Mouse (Mus musculus) hematopoietic stem cell, adult 5-6 weeks (primary cell): ENCODE measurements around the gene Gm10392. TPM values are rescaled to one million over a fixed set of nuclear protein-coding genes. Genes with fewer than 3 reads are reported as not detected.

Source experiments
- ATAC-seq, 2 experiments: fragments of 125-278 bp in 1 of 2; replicated peaks in 1 of 2; 2 replicates each; pipeline ENCODE4 v1.8.0; 2016 to 2017; ENCODE audit warnings: inconsistent platforms in 2 of 2, mild to moderate bottlenecking in 2 of 2, moderate number of reproducible peaks in 2 of 2, low read depth in 1 of 2, moderate TSS enrichment in 1 of 2; ENCODE audit not compliant: low FRiP score in 2 of 2, poor library complexity in 2 of 2, severe bottlenecking in 2 of 2, insufficient read depth in 1 of 2, low TSS enrichment in 1 of 2
- total RNA-seq: library from RNA; stranded (forward); fragments of 172-1452, 232-1000 nt; gene quantifications from 2 replicates; pipeline ENCODE4 v1.2.3, GENCODE M21; 2017

The Gm10392 gene
- total RNA-seq, 1 experiment from 2014 or later: 0.55 TPM

GRCm38 (mm10) chr11:77512891-77513810 is 5.8 kb downstream of the Gm10392 start:
- peak; percentile 36 to 44 for ATAC-seq

GRCm38 (mm10) chr11:77511336-77511735 is 7.7 kb downstream of the Gm10392 start:
- ATAC-seq: no peak

- peak; percentile 69 to 76; a peak in 3 of 4 replicates for ATAC-seq
These were observed 10.7 kb downstream of the Gm10392 start for GRCm38 (mm10) chr11:77508068-77509021.

GRCm38 (mm10) chr11:77507426-77507825 is 11.6 kb downstream of the Gm10392 start:
- no peak for ATAC-seq

- ATAC-seq: no peak
These were observed 12.1 kb downstream of the Gm10392 start for GRCm38 (mm10) chr11:77506941-77507340.

- ATAC-seq: no peak
These were observed 12.7 kb downstream of the Gm10392 start for GRCm38 (mm10) chr11:77506273-77506672.

- no peak for ATAC-seq
These were observed 13.6 kb downstream of the Gm10392 start for GRCm38 (mm10) chr11:77505291-77505980.

- no peak for ATAC-seq
These were observed 14.6 kb downstream of the Gm10392 start for GRCm38 (mm10) chr11:77504377-77504776.

- no peak for ATAC-seq
These were observed 15.5 kb downstream of the Gm10392 start for GRCm38 (mm10) chr11:77503511-77503910.

GRCm38 (mm10) chr11:77502481-77502880 is 16.5 kb downstream of the Gm10392 start:
- no peak for ATAC-seq

GRCm38 (mm10) chr11:77501971-77502370 is 17.0 kb downstream of the Gm10392 start:
- no peak for ATAC-seq

- peak; percentile 58 to 59 for ATAC-seq
These were observed 17.6 kb downstream of the Gm10392 start for GRCm38 (mm10) chr11:77501392-77501791.

GRCm38 (mm10) chr11:77500361-77501325 is 18.4 kb downstream of the Gm10392 start:
- no peak for ATAC-seq

- ATAC-seq: no peak
These were observed 19.6 kb downstream of the Gm10392 start for GRCm38 (mm10) chr11:77499354-77499753.

GRCm38 (mm10) chr11:77498261-77499139 is 20.5 kb downstream of the Gm10392 start:
- ATAC-seq: no peak
